Mouse (Mus musculus) bone marrow macrophage, adult 2 months (primary cell): Measurements from ENCODE around the gene Bdh2. TPM values are rescaled to one million over a fixed set of nuclear protein-coding genes. Genes with fewer than 3 reads are reported as not detected.
A peak's percentile ranks its signal among the peaks of the same experiment; 100 is the strongest.

ENCODE experiments used
- H3K27ac ChIP-seq: 2 replicates; pipeline ENCODE4 v1.5.1; 2012; ENCODE audit warnings: low read depth, low read length; ENCODE audit not compliant: insufficient read depth
- H3K4me1 ChIP-seq: 2 replicates; pipeline ENCODE4 v1.6.1; 2012; ENCODE audit warnings: low read length; ENCODE audit not compliant: control insufficient read depth, insufficient read depth
- H3K4me3 ChIP-seq: 2 replicates; pipeline ENCODE4 v1.5.1; 2012; ENCODE audit warnings: mild to moderate bottlenecking, low read length, moderate library complexity; ENCODE audit not compliant: insufficient read depth
- CTCF ChIP-seq: IDR thresholded peaks from 2 replicates; pipeline ENCODE4 v1.5.1; 2012; ENCODE audit warnings: low read depth, mild to moderate bottlenecking, low read length, moderate library complexity
- POLR2A ChIP-seq: IDR thresholded peaks from 2 replicates; pipeline ENCODE4 v1.6.1; 2012; ENCODE audit warnings: mild to moderate bottlenecking, low read depth, low read length, borderline replicate concordance
- polyA plus RNA-seq: library from polyadenylated mRNA; stranded (reverse); fragments of >200 nt; gene quantifications from 2 replicates; pipeline ENCODE4 v1.2.4, GENCODE M21; 2012; ENCODE audit not compliant: missing spikeins, insufficient read depth, insufficient read length

Gene Bdh2
- polyA plus RNA-seq, 1 experiment: 1.6 TPM

GRCm38 (mm10) chr3:135295559-135295958 is 14.5 kb downstream of the Bdh2 start:
- H3K4me1 ChIP-seq: peaks cover 21% of the 10 kb centered on the region
- TF ChIP-seq POLR2A (no peak), CTCF (no peak)
- H3K4me3 ChIP-seq: no peak overlapping the region
- H3K27ac ChIP-seq: peak overlapping the region; percentile 38

GRCm38 (mm10) chr3:135298560-135298959 is 17.5 kb downstream of the Bdh2 start:
- Histone ChIP-seq H3K4me3 (0 out of 2 replicates have a peak overlapping the region, but pooled peaks have one; percentile 2), H3K27ac (peak overlapping the region; percentile 54), H3K4me1 (peaks cover 25% of the 10 kb centered on the region)
- TF ChIP-seq CTCF (no peak), POLR2A (no peak)

- Histone ChIP-seq H3K4me3 (no peak overlapping the region), H3K4me1 (peaks cover 24% of the 10 kb centered on the region), H3K27ac (no peak overlapping the region)
- no peak for TF ChIP-seq POLR2A
These were observed 19.1 kb downstream of the Bdh2 start for GRCm38 (mm10) chr3:135300081-135300480.

GRCm38 (mm10) chr3:135304060-135304459 is 23.0 kb downstream of the Bdh2 start:
- TF ChIP-seq CTCF (no peak), POLR2A (no peak)
- H3K4me3 ChIP-seq: no peak overlapping the region
- peaks cover 16% of the 10 kb centered on the region for H3K4me1 ChIP-seq
- H3K27ac ChIP-seq: no peak overlapping the region

GRCm38 (mm10) chr3:135304566-135304965 is 23.5 kb downstream of the Bdh2 start:
- no peak for TF ChIP-seq CTCF
- TF ChIP-seq POLR2A: no peak
- peaks cover 16% of the 10 kb centered on the region for H3K4me1 ChIP-seq
- H3K27ac ChIP-seq: no peak overlapping the region
- H3K4me3 ChIP-seq: no peak overlapping the region

GRCm38 (mm10) chr3:135307411-135308259 is 26.6 kb downstream of the Bdh2 start, which contains the start of gene Slc9b2:
Gene Slc9b2 (plus strand): TSS chr3:135307700.
- peak within 1 kb of the TSS; percentile 55 for H3K4me3 ChIP-seq
- TF ChIP-seq CTCF (no peak), POLR2A (no peak)
- peaks cover 9% of the 10 kb centered on the region for H3K4me1 ChIP-seq

GRCm38 (mm10) chr3:135312916-135313491 is 32.0 kb downstream of the Bdh2 start:
- no peak overlapping the region for H3K27ac ChIP-seq
- TF ChIP-seq CTCF (no peak), POLR2A (no peak)
- no peak overlapping the region for H3K4me3 ChIP-seq
- no peaks in the 10 kb centered on the region for H3K4me1 ChIP-seq

More at GRCm38 (mm10) chr3:135307411-135308259, 26.6 kb downstream of the Bdh2 start, which contains the start of gene Slc9b2:
- H3K27ac ChIP-seq: no peak within 1 kb of the TSS

GRCm38 (mm10) chr3:135313727-135314126 is 32.7 kb downstream of the Bdh2 start:
- H3K4me3 ChIP-seq: no peak overlapping the region
- TF ChIP-seq CTCF (no peak), POLR2A (no peak)

GRCm38 (mm10) chr3:135314811-135315210 is 33.8 kb downstream of the Bdh2 start:
- TF ChIP-seq POLR2A (no peak), CTCF (no peak)
- Histone ChIP-seq H3K4me1 (no peaks in the 10 kb centered on the region), H3K27ac (no peak overlapping the region), H3K4me3 (no peak overlapping the region)

More at GRCm38 (mm10) chr3:135313727-135314126, 32.7 kb downstream of the Bdh2 start:
- Histone ChIP-seq H3K27ac (no peak overlapping the region), H3K4me1 (no peaks in the 10 kb centered on the region)

- no peaks in the 10 kb centered on the region for H3K4me1 ChIP-seq
- H3K4me3 ChIP-seq: no peak overlapping the region
- TF ChIP-seq POLR2A: no peak
- TF ChIP-seq CTCF: no peak
- no peak overlapping the region for H3K27ac ChIP-seq
These were observed 34.9 kb downstream of the Bdh2 start for GRCm38 (mm10) chr3:135315720-135316425.
